Mouse (Mus musculus): ENCODE data around the gene Plekhh1. TPM values are rescaled to one million over a fixed set of nuclear protein-coding genes. Genes with fewer than 3 reads are reported as not detected.

Plekhh1 gene
- total and polyA plus RNA-seq, 3 experiments: 0.35 to 2.3 TPM; not detected in 1

- Histone ChIP-seq H3K36me3 (ENCODE audit: control insufficient read depth in 1 of 2, insufficient read depth in 2 of 2, low read length in 2 of 2) (peaks cover 0 to 2% of the 10 kb centered on the region in 2 experiments; a peak in 1 of 4 replicates), H3K27me3 (ENCODE audit: control insufficient read depth in 1 of 2, insufficient read depth in 2 of 2, low read length in 2 of 2) (no peaks in the 10 kb centered on the region), H3K4me3 (ENCODE audit: control insufficient read depth in 1 of 2, insufficient read depth in 1 of 2, low read depth in 2 of 2, low read length in 2 of 2) (no peak overlapping the region), H3K79me2 (ENCODE audit: control insufficient read depth, insufficient read depth, low read length, poor library complexity) (no peaks in the 10 kb centered on the region), H3K27ac (ENCODE audit: control insufficient read depth, low read depth, low read length) (no peak overlapping the region), H3K9me3 (replicated peaks; ENCODE audit: insufficient read depth, low read length) (no peaks in the 10 kb centered on the region), H3K4me1 (ENCODE audit: control insufficient read depth in 1 of 2, insufficient read depth in 2 of 2, low read length in 2 of 2) (peaks cover 0 to 7% of the 10 kb centered on the region in 2 experiments; a peak in 3 of 4 replicates), H3K9ac (ENCODE audit: control insufficient read depth, low read depth, low read length, poor library complexity, severe bottlenecking) (no peak overlapping the region)
- DNase-seq (ENCODE audit: low read depth, low spot score): peak; percentile 24
- TF ChIP-seq MAX (IDR thresholded peaks at IDR 0.05; ENCODE audit: low read length): peak; percentile 67
- peak; percentile 35; the same call in 1 of the 2 replicates for TF ChIP-seq USF1 (IDR thresholded peaks at IDR 0.05; ENCODE audit: low read depth, low read length)
- no peak for TF ChIP-seq TAL1 (IDR thresholded peaks at IDR 0.05; ENCODE audit: low read length)
- no peak for TF ChIP-seq MXI1 (IDR thresholded peaks at IDR 0.05; ENCODE audit: low read depth, low read length)
Observed at GRCm38 (mm10) chr12:79050545-79051212, 21.7 kb downstream of the Plekhh1 start.

- no peaks in the 10 kb centered on the region for H3K79me2 ChIP-seq (ENCODE audit: control insufficient read depth, insufficient read depth, low read length, poor library complexity)
- no peak overlapping the region for H3K27ac ChIP-seq (ENCODE audit: control insufficient read depth, low read depth, low read length)
- no peak overlapping the region for H3K4me3 ChIP-seq (ENCODE audit: control insufficient read depth in 1 of 2, insufficient read depth in 1 of 2, low read depth in 2 of 2, low read length in 2 of 2)
- TF ChIP-seq MAX (IDR thresholded peaks at IDR 0.05; ENCODE audit: low read length): no peak
- H3K9me3 ChIP-seq (replicated peaks; ENCODE audit: insufficient read depth, low read length): no peaks in the 10 kb centered on the region
- DNase-seq (ENCODE audit: low read depth, low spot score): no peak
- peaks cover 0 to 2% of the 10 kb centered on the region in 2 experiments; a peak in 1 of 4 replicates for H3K36me3 ChIP-seq (ENCODE audit: control insufficient read depth in 1 of 2, insufficient read depth in 2 of 2, low read length in 2 of 2)
- H3K9ac ChIP-seq (ENCODE audit: control insufficient read depth, low read depth, low read length, poor library complexity, severe bottlenecking): no peak overlapping the region
- H3K4me1 ChIP-seq (ENCODE audit: control insufficient read depth in 1 of 2, insufficient read depth in 2 of 2, low read length in 2 of 2): peaks cover 0 to 7% of the 10 kb centered on the region in 2 experiments; a peak in 3 of 4 replicates
- no peaks in the 10 kb centered on the region for H3K27me3 ChIP-seq (ENCODE audit: control insufficient read depth in 1 of 2, insufficient read depth in 2 of 2, low read length in 2 of 2)
Observed at GRCm38 (mm10) chr12:79052073-79052472, 23.1 kb downstream of the Plekhh1 start.

- Histone ChIP-seq H3K9me3 (replicated peaks; ENCODE audit: insufficient read depth, low read length) (no peaks in the 10 kb centered on the region), H3K36me3 (ENCODE audit: control insufficient read depth in 1 of 2, insufficient read depth in 2 of 2, low read length in 2 of 2) (peaks cover 0 to 2% of the 10 kb centered on the region in 2 experiments; a peak in 1 of 4 replicates), H3K4me1 (ENCODE audit: control insufficient read depth in 1 of 2, insufficient read depth in 2 of 2, low read length in 2 of 2) (peaks cover 0 to 7% of the 10 kb centered on the region in 2 experiments; a peak in 3 of 4 replicates), H3K27me3 (ENCODE audit: control insufficient read depth in 1 of 2, insufficient read depth in 2 of 2, low read length in 2 of 2) (no peaks in the 10 kb centered on the region), H3K27ac (ENCODE audit: control insufficient read depth, low read depth, low read length) (no peak overlapping the region), H3K9ac (ENCODE audit: control insufficient read depth, low read depth, low read length, poor library complexity, severe bottlenecking) (no peak overlapping the region), H3K4me3 (ENCODE audit: control insufficient read depth in 1 of 2, insufficient read depth in 1 of 2, low read depth in 2 of 2, low read length in 2 of 2) (no peak overlapping the region), H3K79me2 (ENCODE audit: control insufficient read depth, insufficient read depth, low read length, poor library complexity) (no peaks in the 10 kb centered on the region)
- TF ChIP-seq POLR2A (IDR thresholded peaks at IDR 0.05; ENCODE audit: control insufficient read depth in 1 of 2, insufficient read depth in 1 of 2, low read depth in 1 of 2, low read length in 2 of 2, poor library complexity in 1 of 2) (no peak), GABPA (IDR thresholded peaks at IDR 0.05; ENCODE audit: low read depth, low read length) (no peak), ELF1 (IDR thresholded peaks at IDR 0.05; ENCODE audit: low read depth, low read length) (no peak), E2F4 (IDR thresholded peaks at IDR 0.05; ENCODE audit: borderline replicate concordance, low read depth, low read length) (no peak), CHD2 (IDR thresholded peaks at IDR 0.05; ENCODE audit: low read length) (no peak), USF1 (IDR thresholded peaks at IDR 0.05; ENCODE audit: low read depth, low read length) (no peak), ZMIZ1 (IDR thresholded peaks at IDR 0.05; ENCODE audit: low read depth, low read length) (no peak), ZNF384 (IDR thresholded peaks at IDR 0.05; ENCODE audit: low read depth, low read length) (no peak), GATA1 (IDR thresholded peaks at IDR 0.05; ENCODE audit: low read depth, low read length) (no peak), ZKSCAN1 (IDR thresholded peaks at IDR 0.05; ENCODE audit: low read depth, low read length) (no peak)
- DNase-seq (ENCODE audit: low read depth, low spot score): peak; percentile 49
Observed at GRCm38 (mm10) chr12:79055276-79055675, 26.3 kb downstream of the Plekhh1 start.

All from MEL (cell line).